Mouse (Mus musculus) telencephalon, adult 2 months (tissue): ENCODE data around the gene Prpf19.
A peak's percentile ranks its signal among the peaks of the same experiment; 100 is the strongest.

ENCODE experiments used
- DNase-seq: peaks from one replicate; pipeline ENCODE4 v3.0.0-alpha.2; 2011; ENCODE audit warnings: low read depth, low spot score

Prpf19 gene

DNA sequence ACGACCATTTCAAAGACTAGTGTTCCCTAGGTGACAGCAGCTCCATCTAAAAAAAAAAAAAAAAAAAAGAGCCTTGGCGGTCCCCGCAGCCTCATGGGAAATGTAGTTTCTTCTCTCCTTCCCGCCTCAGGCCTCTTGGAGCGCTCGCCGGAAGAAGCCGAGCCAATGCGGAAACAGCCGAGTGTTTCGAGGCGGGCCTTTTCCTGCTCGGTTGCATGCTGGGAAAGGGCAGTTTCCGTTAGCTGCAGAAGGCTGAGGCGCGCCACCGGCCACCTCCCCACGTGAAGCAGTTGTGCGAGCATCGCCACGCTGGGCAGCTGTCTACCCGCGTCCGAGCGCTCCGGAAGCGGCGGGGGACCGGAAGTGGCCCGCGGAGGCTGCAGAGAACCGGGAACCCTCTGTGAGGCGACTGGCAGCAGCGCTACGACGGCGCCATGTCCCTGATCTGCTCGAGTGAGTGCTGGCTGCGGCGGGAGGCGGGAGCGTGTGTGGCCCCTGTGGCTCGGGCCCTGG, at the start of gene Prpf19:
Gene Prpf19 (plus strand): TSS at position 216 of the 513 bp plus-strand sequence.
- peak; percentile 98 for DNase-seq

DNA sequence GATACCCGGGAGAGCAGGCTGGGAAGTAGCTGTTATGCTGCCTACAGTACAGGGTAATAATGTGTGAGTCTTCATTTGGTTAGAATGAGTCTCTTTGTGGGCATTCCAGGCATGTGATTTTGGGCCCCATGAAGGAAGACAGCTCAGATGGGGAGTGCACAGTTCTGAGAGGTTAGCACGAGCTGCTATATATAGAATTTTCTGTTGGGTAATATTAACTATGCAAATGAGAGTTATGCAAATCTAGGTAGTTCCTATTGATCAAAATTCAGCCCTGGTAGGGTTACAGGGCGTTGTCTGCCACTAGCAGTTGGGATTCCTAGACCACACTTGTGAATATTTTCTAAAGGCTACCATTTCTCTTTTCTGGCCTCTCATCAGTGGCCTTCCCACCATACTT, 49.6 kb upstream of the Prpf19 start:
- DNase-seq = no peak

DNA sequence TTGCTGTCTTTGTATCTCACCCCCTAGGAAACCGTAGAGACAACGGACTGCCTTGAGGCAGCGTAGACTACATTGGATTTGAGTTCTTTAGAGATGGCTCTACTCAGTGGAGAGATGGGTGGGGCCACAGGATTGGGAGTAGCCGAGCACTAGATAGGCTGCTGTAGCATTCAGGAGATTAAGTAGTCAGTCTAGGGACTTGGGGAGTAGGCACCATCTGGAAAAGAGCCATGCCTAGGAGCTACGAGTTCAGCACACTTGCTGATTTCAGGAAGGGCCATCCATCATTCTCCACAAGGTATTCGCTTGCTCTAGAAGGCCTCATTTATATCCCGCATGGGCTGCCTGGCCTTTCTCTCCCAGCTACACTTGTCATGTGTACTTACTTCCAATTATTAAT, 48.9 kb upstream of the Prpf19 start:
- no peak for DNase-seq

DNA sequence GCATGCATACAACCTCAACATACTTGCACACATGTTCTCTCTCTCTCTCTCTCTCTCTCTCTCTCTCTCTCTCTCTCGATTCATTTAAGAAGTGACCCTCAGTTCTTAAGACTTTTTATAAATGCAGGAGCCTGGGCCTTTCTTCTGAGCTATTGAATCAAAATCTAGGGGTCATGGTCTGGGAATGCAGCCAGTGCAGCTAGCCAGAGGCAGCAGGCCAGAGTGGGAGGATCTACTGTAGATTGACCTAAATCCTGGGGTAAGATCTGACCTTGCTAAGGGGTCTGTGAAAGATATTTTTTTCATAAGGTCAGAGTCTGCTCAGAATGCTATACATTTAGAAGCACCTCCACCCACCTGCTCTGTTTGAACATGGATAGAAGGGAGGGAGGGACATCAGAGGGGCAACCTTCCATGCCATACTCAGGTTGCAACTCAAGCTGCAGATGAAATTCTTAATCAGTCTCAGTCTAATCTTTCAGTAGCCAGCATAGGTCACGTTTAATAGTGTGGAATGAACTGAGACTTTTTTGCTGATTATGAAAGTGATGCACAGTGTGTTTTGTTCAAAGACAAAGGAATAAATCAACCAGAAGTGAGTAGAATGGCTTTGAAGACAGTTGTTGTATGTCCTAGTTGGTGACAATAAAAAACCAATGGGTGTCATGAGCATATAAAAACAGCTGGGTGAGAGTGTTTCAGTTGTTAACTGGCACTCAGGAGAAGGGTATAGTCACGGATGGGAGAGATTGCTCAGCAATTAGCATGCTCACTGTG, 47.5 kb upstream of the Prpf19 start:
- no peak for DNase-seq

DNA sequence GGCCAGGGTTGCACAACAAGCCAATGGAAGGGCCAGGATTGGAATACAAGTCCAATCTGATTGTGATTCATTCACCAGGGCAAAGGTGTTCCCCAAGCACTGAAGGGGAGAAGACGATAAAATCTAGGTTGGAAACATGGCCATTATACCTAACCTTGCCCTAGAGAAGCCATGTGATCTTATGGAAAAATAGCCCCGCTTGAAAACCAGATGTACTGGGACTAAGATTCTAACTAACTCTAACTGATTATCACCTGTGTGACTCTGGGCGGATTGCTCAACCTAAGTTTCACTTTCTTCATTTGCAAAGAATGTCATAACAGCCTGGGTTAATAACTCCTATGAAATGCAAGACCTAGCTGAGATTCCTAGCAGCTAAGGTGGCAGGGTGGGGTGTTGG, 39.6 kb upstream of the Prpf19 start:
- DNase-seq = no peak

DNA sequence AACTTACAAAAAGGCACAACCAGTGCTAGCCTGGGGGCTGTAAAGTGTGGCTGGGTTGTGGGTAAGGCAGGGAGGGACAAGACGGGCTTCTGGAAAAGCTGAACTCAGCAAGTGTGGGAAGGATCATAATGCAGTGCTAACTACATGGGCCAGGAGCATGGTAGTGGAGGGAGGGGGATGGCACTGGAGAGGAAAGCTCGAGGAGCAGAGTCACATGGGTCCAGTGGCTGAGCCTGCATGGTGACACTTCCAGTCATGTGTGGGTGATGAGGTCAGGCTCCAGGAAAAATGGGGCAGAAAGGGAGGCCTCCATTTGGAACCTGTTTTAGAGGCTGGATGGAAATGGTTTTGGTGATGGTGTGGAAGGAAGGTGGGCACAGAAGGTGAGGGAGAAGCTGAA, 38.5 kb upstream of the Prpf19 start:
- DNase-seq = no peak

DNA sequence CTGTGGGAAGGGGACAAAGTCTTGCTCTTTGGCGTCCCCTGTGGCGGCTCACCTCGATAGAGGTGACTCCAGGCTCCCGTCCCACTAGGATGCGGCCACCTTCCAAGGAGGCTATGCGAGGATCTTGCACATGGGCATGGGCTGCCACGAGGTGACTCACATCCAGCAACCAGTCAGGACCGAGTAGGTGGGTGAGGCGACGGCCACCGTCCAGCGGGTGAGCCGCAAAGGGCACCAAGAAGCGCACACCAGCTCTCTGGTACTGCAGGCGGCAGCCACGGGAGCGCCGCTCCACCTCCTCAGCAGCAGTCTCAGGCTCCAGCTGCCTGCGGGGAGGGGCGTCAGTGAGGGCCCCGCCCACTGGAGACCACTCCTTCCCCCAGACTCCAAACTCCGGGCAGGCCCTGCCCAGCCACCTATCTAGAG, 34.9 kb upstream of the Prpf19 start:
- DNase-seq = no peak

DNA sequence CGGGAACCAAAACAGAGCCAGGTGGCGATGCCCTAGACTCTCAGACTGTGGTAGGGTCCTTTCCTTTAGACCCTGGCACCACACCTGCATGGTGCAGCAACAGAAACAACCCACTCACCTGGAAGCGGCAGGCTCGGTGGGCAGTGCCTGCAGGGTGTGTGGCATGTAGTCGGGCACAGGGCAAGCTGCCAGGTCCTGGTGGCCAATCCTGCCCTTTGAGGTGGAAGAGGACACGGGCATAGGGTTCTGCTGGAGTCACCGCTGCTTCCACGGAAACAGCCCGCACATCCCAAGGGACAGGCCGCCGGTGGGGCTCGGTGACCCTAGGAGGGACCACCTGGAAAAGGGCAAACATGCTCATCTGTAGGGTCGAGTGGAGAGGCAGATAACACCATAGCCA, 28.7 kb upstream of the Prpf19 start:
- DNase-seq = no peak

DNA sequence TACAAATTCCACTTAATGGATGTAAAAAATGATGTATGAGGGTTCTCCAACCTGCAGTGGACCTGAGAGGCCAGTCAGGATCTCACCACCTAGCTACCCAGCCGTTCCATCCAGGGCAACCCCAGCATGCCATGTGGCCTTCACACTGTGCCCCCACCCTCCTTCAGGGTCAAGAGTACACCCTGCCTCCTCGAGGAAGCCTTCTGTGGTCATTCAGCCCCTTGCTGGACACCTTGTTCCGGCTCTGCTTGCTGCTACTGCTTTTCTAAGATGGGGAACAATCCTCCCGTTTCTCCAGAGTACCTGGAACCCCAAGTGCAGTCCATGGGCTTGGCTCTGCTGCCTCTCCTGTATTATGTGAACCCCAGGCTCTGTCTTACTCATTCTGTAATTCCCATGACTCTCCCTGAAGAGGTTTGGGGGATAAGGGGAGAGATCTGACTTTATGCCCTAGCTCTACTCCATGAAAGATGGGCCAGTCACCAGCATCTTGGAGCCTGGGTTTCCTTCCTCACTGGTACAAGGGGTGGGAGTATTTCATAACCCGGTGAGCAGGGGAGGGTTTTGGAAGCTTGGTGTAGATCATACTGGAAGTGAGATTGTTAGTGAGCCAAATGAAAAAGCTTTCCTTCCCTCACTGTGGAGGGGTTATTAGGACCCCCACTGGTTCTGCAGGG, 26.9 kb upstream of the Prpf19 start:
- no peak for DNase-seq

DNA sequence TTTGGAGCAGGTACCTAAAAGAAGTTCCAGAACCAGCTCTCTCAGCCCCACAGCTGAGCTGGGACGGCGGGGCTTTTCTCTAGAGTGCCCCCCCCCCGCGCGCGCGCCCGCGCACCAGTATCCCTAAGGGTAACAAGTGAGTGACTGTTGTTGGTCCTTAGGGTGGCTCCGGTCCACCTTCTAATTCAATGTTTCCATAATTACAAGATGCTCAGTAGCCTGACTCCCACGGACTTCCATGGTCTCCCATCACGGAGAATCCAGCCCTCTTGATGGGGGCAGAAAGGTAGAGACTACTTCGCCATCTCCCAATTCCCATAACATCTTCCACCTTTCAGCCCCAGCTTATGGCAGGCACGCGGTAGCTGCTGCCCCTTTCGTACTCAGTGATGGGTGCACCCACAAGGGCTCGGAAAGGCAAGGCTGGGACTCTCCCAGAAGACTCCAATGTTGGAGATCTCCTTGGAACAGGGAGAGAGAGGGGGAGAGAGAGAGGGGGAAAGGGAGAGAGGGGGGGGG, 26.3 kb upstream of the Prpf19 start:
- no peak for DNase-seq

DNA sequence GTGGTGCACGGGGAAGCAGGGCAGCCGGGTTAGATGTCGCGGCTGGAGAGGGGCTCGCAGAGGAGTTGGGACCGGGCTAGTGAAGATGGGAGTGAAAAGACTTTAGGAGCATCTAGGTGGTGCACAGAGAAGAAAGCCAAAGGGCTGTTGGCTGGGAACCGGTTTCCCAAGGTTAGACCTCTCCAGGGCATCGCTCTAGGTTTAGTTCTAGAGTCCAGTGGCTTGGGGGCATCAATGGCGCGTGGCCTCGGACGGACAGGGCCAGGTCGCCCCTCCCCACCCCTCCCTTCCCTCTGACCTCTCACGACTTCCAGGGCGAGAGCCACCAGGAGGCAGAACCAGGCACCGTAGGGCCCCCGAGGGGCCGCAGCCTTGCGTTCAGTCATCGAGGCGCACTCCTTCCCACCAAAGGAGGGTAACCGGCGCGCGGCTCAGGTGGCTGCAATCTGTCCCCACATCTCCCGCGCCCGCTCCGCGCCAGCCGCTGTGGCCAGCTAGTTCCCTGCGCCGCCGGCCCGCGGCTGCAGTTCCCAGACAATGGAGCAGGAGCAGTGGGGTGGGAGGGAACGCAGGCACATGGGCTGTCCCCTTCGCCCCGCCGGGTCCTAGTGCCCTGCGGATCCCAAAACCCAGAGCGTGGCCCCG, 25.7 kb upstream of the Prpf19 start:
- peak; percentile 79 for DNase-seq

DNA sequence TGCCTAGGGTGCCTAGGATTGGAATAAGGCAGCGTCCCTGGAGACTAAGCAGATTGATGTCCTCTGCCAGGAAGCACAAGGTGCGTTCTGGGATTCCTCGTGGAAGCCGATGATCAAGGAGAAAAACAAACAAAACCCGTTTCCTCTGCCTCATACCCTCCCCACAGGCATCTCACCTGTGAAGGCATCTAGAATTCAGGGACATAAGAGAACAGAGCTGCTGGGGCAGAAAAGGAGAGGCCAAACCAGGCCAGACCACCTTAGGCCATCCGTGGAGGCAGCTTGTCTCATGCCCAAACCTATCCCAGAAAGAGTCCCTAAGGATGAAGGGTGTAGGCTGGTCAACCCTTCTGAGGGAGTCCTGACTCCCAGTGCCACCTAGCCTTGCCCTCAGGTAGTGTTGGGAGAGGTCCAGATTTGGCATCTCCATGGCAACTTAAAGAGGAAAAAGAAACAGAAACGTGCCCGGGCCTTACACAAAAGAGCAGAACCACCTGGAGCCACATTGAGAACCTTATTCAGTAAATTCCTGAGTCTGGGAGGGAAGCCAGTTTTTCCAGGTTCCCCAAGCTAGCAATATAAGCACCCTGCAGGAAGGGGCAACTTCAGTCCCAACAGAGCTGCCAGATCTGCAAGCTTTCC, 25.0 kb upstream of the Prpf19 start, which contains the start of gene Tmem132a:
Gene Tmem132a (minus strand): TSS at position 55 of the 642 bp plus-strand sequence.
- no peak for DNase-seq

DNA sequence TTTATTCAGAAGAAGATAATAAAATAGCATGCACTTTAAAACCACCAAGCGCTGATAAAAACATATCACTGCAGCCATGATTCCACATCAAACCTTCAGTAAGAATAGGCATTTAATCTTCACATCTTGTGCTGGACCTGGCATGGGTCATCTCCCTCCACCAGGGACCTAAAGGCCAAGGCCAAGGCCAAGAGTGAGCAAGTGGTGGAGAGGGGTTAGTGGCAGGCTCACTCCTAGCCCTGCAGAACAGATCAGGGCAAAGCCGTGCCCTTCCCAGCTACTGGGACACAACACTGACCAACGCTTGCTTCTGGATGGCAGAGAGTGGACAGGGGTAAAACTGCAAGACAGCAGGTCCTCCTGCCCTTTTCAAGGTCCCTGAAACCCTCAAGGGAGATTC, 24.4 kb upstream of the Prpf19 start:
- DNase-seq = no peak

DNA sequence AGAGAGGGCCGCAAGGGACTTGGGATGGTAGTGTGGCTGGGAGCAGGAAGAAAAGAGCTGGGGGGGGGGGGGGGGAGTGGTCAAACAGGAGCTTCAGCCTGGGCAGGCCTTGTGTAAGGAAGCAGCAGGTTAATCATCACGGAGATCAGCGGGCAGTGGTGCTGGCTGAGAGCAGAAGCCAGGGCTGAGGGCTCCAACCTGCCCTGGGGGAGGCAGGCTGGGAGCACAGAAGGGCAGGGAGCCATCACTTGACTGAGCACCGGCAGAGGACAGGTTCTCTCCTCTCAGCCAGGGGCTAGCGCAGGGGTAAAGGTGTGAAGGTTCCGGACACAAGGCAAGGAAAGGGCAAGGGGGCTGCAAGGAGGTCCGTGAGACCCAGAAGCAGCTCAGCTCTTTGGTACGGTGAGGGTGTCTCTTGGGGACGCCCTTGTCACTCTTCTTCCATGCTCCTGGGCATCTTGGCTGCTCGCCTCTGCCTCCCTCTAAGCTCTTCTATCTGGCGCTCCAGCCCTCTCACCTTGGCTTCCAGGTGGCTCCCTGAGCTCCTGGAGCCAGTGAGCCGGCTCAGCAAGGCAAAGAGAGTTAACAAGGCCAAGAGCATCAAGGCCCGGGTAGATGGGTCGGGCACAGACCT, 23.6 kb upstream of the Prpf19 start:
- no peak for DNase-seq

DNA sequence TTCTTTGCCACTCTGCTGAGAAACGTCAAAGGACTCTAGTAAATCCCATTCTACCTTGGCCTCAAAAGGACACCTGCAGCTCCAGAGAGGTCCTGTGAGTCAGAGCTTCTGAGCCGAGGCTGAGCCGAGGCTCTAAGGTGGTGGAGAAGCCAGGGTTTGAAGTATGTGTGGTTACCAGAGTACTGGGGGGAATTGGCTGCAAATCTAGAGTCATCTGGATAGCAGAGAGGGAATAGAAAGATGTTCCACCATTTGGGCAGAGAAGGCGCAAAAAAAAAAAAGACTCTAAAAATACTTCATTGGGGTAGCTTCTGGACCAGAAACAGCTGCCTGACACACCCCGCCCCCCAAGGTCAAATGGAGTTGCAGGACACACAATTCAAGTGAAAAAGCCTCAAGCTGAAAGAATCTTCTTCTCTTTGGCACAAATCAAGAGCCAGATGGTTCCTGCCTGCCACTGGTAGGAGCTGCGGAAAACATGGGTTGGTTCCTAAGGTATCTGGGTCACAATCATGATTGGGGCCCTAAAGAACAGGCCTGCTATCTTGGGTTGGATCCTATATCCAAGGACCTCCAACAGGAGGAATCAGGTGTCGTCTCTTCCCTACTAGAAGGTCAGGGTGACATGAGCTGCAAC, 16.7 kb upstream of the Prpf19 start:
- no peak for DNase-seq

DNA sequence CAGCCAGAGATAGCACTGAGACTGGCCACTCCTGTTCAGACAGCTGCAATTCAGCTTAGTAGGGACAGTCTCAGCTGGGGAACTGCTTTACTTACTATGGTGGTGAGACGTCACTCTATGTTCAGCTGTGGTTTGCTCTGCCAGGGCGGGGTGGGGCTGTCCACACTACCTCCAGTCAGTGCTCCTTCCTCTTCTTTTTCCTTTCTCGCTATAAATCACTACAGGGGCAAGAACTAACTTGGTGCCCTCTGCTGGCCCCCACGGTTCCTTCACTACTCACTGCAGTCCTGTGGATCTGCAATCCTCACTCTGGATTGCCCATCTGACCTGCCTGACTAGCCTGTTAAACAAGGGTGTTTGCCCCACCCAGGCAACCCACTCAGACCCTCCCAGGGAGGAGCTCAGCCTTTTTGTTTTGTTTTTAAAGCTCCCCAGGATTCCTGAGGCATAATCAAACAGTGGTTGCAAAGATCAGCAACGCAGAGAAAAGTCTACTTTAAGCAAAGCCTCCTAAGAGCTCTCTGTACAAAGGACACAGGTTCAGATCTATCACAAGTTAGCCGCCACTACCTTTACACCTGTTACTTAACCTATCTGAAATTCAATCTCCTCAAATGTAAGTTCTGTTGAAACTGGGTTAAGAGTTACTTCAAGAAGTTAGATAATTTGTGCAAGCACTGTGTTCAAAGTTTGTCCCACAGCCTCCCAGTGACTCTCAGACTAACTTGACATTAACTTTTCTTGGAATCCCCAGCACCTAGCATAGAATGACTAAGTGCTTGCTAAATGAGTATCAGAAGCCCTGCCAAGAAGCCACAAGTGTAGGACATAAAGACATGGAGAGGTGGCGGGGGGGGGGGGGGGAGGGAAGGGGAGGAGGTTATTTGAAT, 14.7 kb upstream of the Prpf19 start:
- no peak for DNase-seq

DNA sequence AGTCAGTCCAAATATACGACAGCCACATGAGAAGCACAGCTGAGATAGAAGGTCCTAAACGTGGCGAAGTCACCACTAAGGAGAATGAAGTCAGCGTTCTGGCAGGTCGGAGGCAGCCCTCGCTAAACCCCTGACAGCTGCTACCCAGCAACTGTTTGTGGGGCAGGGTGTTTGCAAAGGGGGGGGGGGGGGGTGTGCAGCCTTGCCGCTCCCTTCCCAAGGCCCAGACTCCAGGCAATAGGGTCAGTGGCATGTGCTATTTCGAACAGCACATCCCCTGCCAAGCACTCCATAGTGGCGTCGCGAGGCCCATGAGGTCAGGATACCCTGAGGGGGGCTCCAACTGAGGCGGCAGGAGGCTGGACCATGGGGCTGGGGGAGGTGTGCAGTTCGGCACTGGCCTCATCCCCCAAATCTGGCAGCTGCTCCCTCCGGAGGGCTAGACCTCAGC, 14.0 kb upstream of the Prpf19 start:
- DNase-seq = no peak

DNA sequence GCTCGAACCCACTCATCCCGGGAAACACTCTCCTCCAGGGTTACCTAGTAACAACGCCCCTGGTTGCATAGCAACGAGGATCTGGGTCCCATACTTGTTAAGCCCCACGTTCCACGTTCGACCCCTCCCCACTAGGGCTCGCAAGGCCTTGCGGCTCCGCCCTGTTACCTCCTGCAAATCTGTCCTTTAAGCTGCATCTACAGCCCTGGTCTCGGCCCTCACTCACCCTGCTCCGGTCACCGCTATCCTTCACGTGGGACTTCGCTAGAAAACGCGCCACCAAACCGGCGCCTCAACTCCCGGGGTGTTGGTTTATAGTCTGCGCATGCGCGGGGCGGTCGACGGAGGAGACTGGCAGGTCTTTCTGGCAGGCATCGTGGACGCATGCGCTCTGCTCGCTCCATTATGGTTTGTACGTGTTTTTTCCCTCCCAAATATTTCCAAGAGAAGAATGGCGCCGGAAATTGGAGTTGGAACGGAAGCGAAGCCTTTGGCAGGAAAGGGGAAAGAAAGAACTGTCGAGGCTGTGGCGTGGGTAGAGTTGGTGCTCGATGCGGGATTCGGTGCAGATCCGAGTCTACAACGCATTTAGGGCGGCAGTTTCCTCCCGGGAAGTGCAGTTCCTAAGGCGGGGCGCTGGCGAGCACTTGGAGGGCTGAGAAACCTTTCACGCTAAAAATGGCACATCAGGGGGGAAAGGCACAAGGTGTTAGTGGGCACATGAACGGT, 13.4 kb upstream of the Prpf19 start, which contains the start of gene Tmem109:
Gene Tmem109 (minus strand): TSS at position 576 of the 729 bp plus-strand sequence.
- DNase-seq = peak; percentile 96

DNA sequence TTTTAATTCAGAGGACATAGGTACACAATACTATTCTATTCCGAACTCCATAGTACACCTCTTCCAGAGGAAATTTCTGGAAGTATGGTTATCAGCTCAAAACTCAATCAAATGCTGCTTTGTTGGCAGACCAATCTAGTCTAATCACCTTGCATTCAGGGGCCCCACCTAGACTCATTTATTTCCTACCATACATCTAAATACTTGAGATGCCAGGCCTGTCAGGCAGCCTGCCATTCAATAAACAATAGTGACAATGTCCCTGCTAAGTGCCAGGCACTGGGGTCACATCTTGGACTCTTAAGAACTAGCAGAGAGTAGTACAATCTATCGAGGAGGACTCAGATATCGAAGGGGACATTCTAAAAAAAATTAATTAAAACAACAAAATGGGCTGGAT, 2.8 kb upstream of the Prpf19 start:
- no peak for DNase-seq
